ENCODE assay signal across 23 mouse cellular contexts in the genomic region with DNA sequence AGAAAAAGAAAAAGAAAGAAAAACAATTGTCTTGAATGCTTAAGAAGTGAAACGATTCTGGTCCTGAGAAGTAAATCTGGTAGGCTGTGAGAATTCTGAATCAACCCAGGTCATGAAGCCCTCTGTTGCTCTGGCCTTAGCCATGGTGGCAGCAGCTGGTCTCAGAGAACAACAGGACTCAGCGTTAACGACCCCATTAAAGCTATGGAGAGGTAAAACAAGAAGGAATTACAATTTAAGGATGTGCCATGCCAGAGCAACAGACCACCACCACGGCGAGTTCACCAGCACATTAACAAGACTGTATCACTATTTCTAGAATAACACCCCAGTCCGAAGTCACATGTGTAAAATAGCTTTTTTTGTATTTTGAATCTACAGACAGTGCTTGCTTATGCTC.
"Had no signal": no experiment of that assay in that cellular context is flagged by ENCODE, and none has a peak within 500 bp of the region (broad histone marks: within the 10 kb centered on the region; RNA-seq: fewer than 3 reads in every experiment).

No protein-coding gene starts in this region.

- H3K9me3 ChIP-seq: heart, embryonic 10.5 days; heart, embryonic 12.5 days; hindbrain, embryonic 13.5 days; hindbrain, embryonic 15.5 days; intestine, embryonic 15.5 days; limb, embryonic 12.5 days; liver, embryonic 13.5 days; liver, embryonic 15.5 days had no signal

- DNase-seq: forebrain, postnatal 0 days; gastrocnemius, postnatal 14 days; gastrocnemius, postnatal 36 days; heart, adult 18-20 months; heart, postnatal 14 days; heart, postnatal 36 days; kidney, adult 18-20 months; kidney, adult 8-10 months; kidney, postnatal 10 days; kidney, postnatal 25 days; kidney, postnatal 4 days; layer of hippocampus, postnatal 36 days; liver; liver, embryonic 13.5 days had no signal

- H3K4me3 ChIP-seq: heart, embryonic 10.5 days; heart, embryonic 12.5 days; hindbrain, embryonic 13.5 days; hindbrain, embryonic 15.5 days; intestine, embryonic 15.5 days; layer of hippocampus, adult 2 months; limb, embryonic 12.5 days; liver, embryonic 13.5 days; liver, embryonic 15.5 days had no signal

- H3K4me1 ChIP-seq: heart, embryonic 10.5 days; intestine, embryonic 15.5 days; liver, embryonic 13.5 days; liver, embryonic 15.5 days had no signal

- H3K27me3 ChIP-seq: heart, embryonic 12.5 days; hindbrain, embryonic 13.5 days; hindbrain, embryonic 15.5 days; intestine, embryonic 15.5 days; limb, embryonic 12.5 days; liver, embryonic 13.5 days; liver, embryonic 15.5 days had no signal

- H3K27ac ChIP-seq: heart, embryonic 10.5 days; hindbrain, embryonic 13.5 days; hindbrain, embryonic 15.5 days; hindbrain, postnatal 0 days; intestine, embryonic 15.5 days; layer of hippocampus, adult 2 months; limb, embryonic 12.5 days; liver, embryonic 13.5 days; liver, embryonic 15.5 days had no signal

- H3K36me3 ChIP-seq: heart, embryonic 10.5 days; heart, embryonic 12.5 days; hindbrain, embryonic 13.5 days; hindbrain, embryonic 15.5 days; intestine, embryonic 15.5 days; limb, embryonic 12.5 days; liver, embryonic 13.5 days; liver, embryonic 15.5 days had no signal
